Mouse (Mus musculus): ENCODE results near the gene Ppp1r9b. TPM values are rescaled to one million over a fixed set of nuclear protein-coding genes. Genes with fewer than 3 reads are reported as not detected.
A peak's percentile ranks its signal among the peaks of the same experiment; 100 is the strongest.

The Ppp1r9b gene
- polyA plus RNA-seq, 1 experiment from 2014 or later: 12.4 TPM

- H3K9ac ChIP-seq (ENCODE audit: low read length): peak overlapping the region; percentile 97
- H3K36me3 ChIP-seq (ENCODE audit: control insufficient read depth, insufficient read depth, low read length): peaks cover 13% of the 10 kb centered on the region; the same call in 1 of the 2 replicates
- H3K4me1 ChIP-seq (ENCODE audit: control insufficient read depth, insufficient read depth, low read length): peaks cover 55% of the 10 kb centered on the region
- no peaks in the 10 kb centered on the region; the same call in 1 of the 2 replicates for H3K27me3 ChIP-seq (ENCODE audit: control insufficient read depth, insufficient read depth, low read length)
- peak; percentile 86 for DNase-seq (ENCODE audit: low spot score, missing footprints)
- WGBS: 2% methylated on average over 22 of the region's 22 CpGs
- ATAC-seq (ENCODE audit: low FRiP score): no peak
- no peak overlapping the region for H3K27ac ChIP-seq (ENCODE audit: low read depth, low read length)
- peak overlapping the region; percentile 89 for H3K4me3 ChIP-seq (ENCODE audit: low read depth, low read length)
- H3K9me3 ChIP-seq (ENCODE audit: control insufficient read depth, low read length): no peaks in the 10 kb centered on the region
- H3K4me2 ChIP-seq: peak overlapping the region; percentile 98
These were observed 2.1 kb downstream of the Ppp1r9b start for GRCm38 (mm10) chr11:94992754-94993606.

GRCm38 (mm10) chr11:94994208-94994814 lies 3.5 kb downstream of the Ppp1r9b start:
- Histone ChIP-seq H3K36me3 (ENCODE audit: control insufficient read depth, insufficient read depth, low read length) (peaks cover 16% of the 10 kb centered on the region; the same call in 1 of the 2 replicates), H3K27ac (ENCODE audit: low read depth, low read length) (no peak overlapping the region)

GRCm38 (mm10) chr11:94994947-94995772 lies 4.3 kb downstream of the Ppp1r9b start:
- H3K9ac ChIP-seq (ENCODE audit: low read length): peak overlapping the region; percentile 97; the same call in 1 of the 2 replicates
- WGBS: 86% methylated on average over 11 of the region's 11 CpGs
- H3K4me1 ChIP-seq (ENCODE audit: control insufficient read depth, insufficient read depth, low read length): peaks cover 44% of the 10 kb centered on the region
- peak; percentile 81 for DNase-seq (ENCODE audit: low spot score, missing footprints)
- no peaks in the 10 kb centered on the region for H3K27me3 ChIP-seq (ENCODE audit: control insufficient read depth, insufficient read depth, low read length)
- H3K4me3 ChIP-seq (ENCODE audit: low read depth, low read length): no peak overlapping the region
- ATAC-seq (ENCODE audit: low FRiP score): no peak
- no peak overlapping the region for H3K27ac ChIP-seq (ENCODE audit: low read depth, low read length)
- peak overlapping the region; percentile 98 for H3K4me2 ChIP-seq
- no peaks in the 10 kb centered on the region for H3K9me3 ChIP-seq (ENCODE audit: control insufficient read depth, low read length)
- H3K36me3 ChIP-seq (ENCODE audit: control insufficient read depth, insufficient read depth, low read length): peaks cover 18% of the 10 kb centered on the region

More at GRCm38 (mm10) chr11:94994208-94994814, 3.5 kb downstream of the Ppp1r9b start:
- WGBS: 63% methylated on average over 10 of the region's 10 CpGs
- no peaks in the 10 kb centered on the region for H3K27me3 ChIP-seq (ENCODE audit: control insufficient read depth, insufficient read depth, low read length)
- peak overlapping the region; percentile 97 for H3K9ac ChIP-seq (ENCODE audit: low read length)
- peak; percentile 73 for DNase-seq (ENCODE audit: low spot score, missing footprints)
- H3K9me3 ChIP-seq (ENCODE audit: control insufficient read depth, low read length): no peaks in the 10 kb centered on the region
- ATAC-seq (ENCODE audit: low FRiP score): no peak
- peaks cover 49% of the 10 kb centered on the region for H3K4me1 ChIP-seq (ENCODE audit: control insufficient read depth, insufficient read depth, low read length)
- peak overlapping the region; percentile 98 for H3K4me2 ChIP-seq
- H3K4me3 ChIP-seq (ENCODE audit: low read depth, low read length): peak overlapping the region; percentile 89

- Histone ChIP-seq H3K9me3 (ENCODE audit: control insufficient read depth, low read length) (no peaks in the 10 kb centered on the region), H3K4me3 (ENCODE audit: low read depth, low read length) (no peak overlapping the region), H3K4me1 (ENCODE audit: control insufficient read depth, insufficient read depth, low read length) (peaks cover 48% of the 10 kb centered on the region), H3K27ac (ENCODE audit: low read depth, low read length) (no peak overlapping the region), H3K9ac (ENCODE audit: low read length) (no peak overlapping the region), H3K36me3 (ENCODE audit: control insufficient read depth, insufficient read depth, low read length) (peaks cover 21% of the 10 kb centered on the region), H3K4me2 (0 out of 2 replicates have a peak overlapping the region, but pooled peaks have one; percentile 98), H3K27me3 (ENCODE audit: control insufficient read depth, insufficient read depth, low read length) (no peaks in the 10 kb centered on the region)
- ATAC-seq (ENCODE audit: low FRiP score) (no peak), DNase-seq (ENCODE audit: low spot score, missing footprints) (no peak)
- WGBS: 89% methylated on average over 8 of the region's 8 CpGs
These were observed 5.3 kb downstream of the Ppp1r9b start for GRCm38 (mm10) chr11:94996101-94996500.

GRCm38 (mm10) chr11:94996984-94997383 lies 6.1 kb downstream of the Ppp1r9b start:
- 92% methylated on average over 6 of the region's 6 CpGs for WGBS
- ATAC-seq (ENCODE audit: low FRiP score) (no peak), DNase-seq (ENCODE audit: low spot score, missing footprints) (peak; percentile 74)
- Histone ChIP-seq H3K9ac (ENCODE audit: low read length) (no peak overlapping the region), H3K27ac (ENCODE audit: low read depth, low read length) (no peak overlapping the region), H3K4me2 (no peak overlapping the region), H3K36me3 (ENCODE audit: control insufficient read depth, insufficient read depth, low read length) (peaks cover 23% of the 10 kb centered on the region), H3K9me3 (ENCODE audit: control insufficient read depth, low read length) (no peaks in the 10 kb centered on the region), H3K4me1 (ENCODE audit: control insufficient read depth, insufficient read depth, low read length) (peaks cover 48% of the 10 kb centered on the region), H3K27me3 (ENCODE audit: control insufficient read depth, insufficient read depth, low read length) (no peaks in the 10 kb centered on the region), H3K4me3 (ENCODE audit: low read depth, low read length) (no peak overlapping the region)

GRCm38 (mm10) chr11:94997596-94997995 lies 6.8 kb downstream of the Ppp1r9b start:
- H3K27ac ChIP-seq (ENCODE audit: low read depth, low read length): no peak overlapping the region
- WGBS: 71% methylated on average over 5 of the region's 5 CpGs

GRCm38 (mm10) chr11:94998041-94998531 lies 7.3 kb downstream of the Ppp1r9b start:
- Histone ChIP-seq H3K4me3 (ENCODE audit: low read depth, low read length) (no peak overlapping the region), H3K27ac (ENCODE audit: low read depth, low read length) (no peak overlapping the region), H3K27me3 (ENCODE audit: control insufficient read depth, insufficient read depth, low read length) (no peaks in the 10 kb centered on the region), H3K4me1 (ENCODE audit: control insufficient read depth, insufficient read depth, low read length) (peaks cover 38% of the 10 kb centered on the region), H3K4me2 (no peak overlapping the region), H3K36me3 (ENCODE audit: control insufficient read depth, insufficient read depth, low read length) (peaks cover 31% of the 10 kb centered on the region), H3K9me3 (ENCODE audit: control insufficient read depth, low read length) (no peaks in the 10 kb centered on the region), H3K9ac (ENCODE audit: low read length) (no peak overlapping the region)
- 89% methylated on average over 16 of the region's 16 CpGs for WGBS
- ATAC-seq (ENCODE audit: low FRiP score) (no peak), DNase-seq (ENCODE audit: low spot score, missing footprints) (no peak)

More at GRCm38 (mm10) chr11:94997596-94997995, 6.8 kb downstream of the Ppp1r9b start:
- DNase-seq (ENCODE audit: low spot score, missing footprints) (peak; percentile 60), ATAC-seq (ENCODE audit: low FRiP score) (no peak)
- H3K4me3 ChIP-seq (ENCODE audit: low read depth, low read length): no peak overlapping the region
- H3K36me3 ChIP-seq (ENCODE audit: control insufficient read depth, insufficient read depth, low read length): peaks cover 29% of the 10 kb centered on the region
- H3K9ac ChIP-seq (ENCODE audit: low read length): no peak overlapping the region
- H3K27me3 ChIP-seq (ENCODE audit: control insufficient read depth, insufficient read depth, low read length): no peaks in the 10 kb centered on the region
- H3K4me1 ChIP-seq (ENCODE audit: control insufficient read depth, insufficient read depth, low read length): peaks cover 42% of the 10 kb centered on the region
- H3K9me3 ChIP-seq (ENCODE audit: control insufficient read depth, low read length): no peaks in the 10 kb centered on the region
- no peak overlapping the region for H3K4me2 ChIP-seq

GRCm38 (mm10) chr11:95000128-95000527 lies 9.3 kb downstream of the Ppp1r9b start:
- 82% methylated on average over 8 of the region's 8 CpGs for WGBS
- Histone ChIP-seq H3K27me3 (ENCODE audit: control insufficient read depth, insufficient read depth, low read length) (no peaks in the 10 kb centered on the region), H3K9ac (ENCODE audit: low read length) (no peak overlapping the region), H3K27ac (ENCODE audit: low read depth, low read length) (peak overlapping the region; percentile 50), H3K4me1 (ENCODE audit: control insufficient read depth, insufficient read depth, low read length) (peaks cover 17% of the 10 kb centered on the region), H3K9me3 (ENCODE audit: control insufficient read depth, low read length) (no peaks in the 10 kb centered on the region), H3K4me2 (no peak overlapping the region), H3K36me3 (ENCODE audit: control insufficient read depth, insufficient read depth, low read length) (peaks cover 36% of the 10 kb centered on the region), H3K4me3 (ENCODE audit: low read depth, low read length) (no peak overlapping the region)
- no peak for ATAC-seq (ENCODE audit: low FRiP score)
- peak; percentile 82 for DNase-seq (ENCODE audit: low spot score, missing footprints)
